Mouse (Mus musculus): ENCODE results near the gene Fam205a1. TPM values are rescaled to one million over a fixed set of nuclear protein-coding genes. Genes with fewer than 3 reads are reported as not detected.

The Fam205a1 gene
- polyA plus RNA-seq, 1 experiment: 0.03 TPM

Other genes with a start within 250 kb of the Fam205a1 start
- gene Gm10591, start 241.7 kb downstream of the Fam205a1 start, polyA plus RNA-seq (2012; rRNA removed): not detected in 2 replicates
- gene Gm2564, start 224.2 kb downstream of the Fam205a1 start, polyA plus RNA-seq (2012; rRNA removed): 1.9 and 2.4 TPM in 2 replicates
- gene Ccl27b, start 198.6 kb downstream of the Fam205a1 start, polyA plus RNA-seq (2012; rRNA removed): not detected in 2 replicates
- 0.29 and 0.44 TPM in 2 replicates for gene Il11ra2, start 192.0 kb downstream of the Fam205a1 start, polyA plus RNA-seq (2012; rRNA removed)
- 0.19 TPM in 1 of 2 replicates, not detected in the other for gene 4930578G10Rik, start 118.3 kb downstream of the Fam205a1 start, polyA plus RNA-seq (2012; rRNA removed)
- 2.2 and 2.4 TPM in 2 replicates for gene Ccl19, start 97.3 kb downstream of the Fam205a1 start, polyA plus RNA-seq (2012; rRNA removed)
- 115 and 130 TPM in 2 replicates for gene Ccl21a, start 79.9 kb downstream of the Fam205a1 start, polyA plus RNA-seq (2012; rRNA removed)
- not detected in 2 replicates for gene Gm12394, start 2.9 kb upstream of the Fam205a1 start, polyA plus RNA-seq (2012; rRNA removed)
- gene Fam205c, start 20.3 kb upstream of the Fam205a1 start, polyA plus RNA-seq (2012; rRNA removed): not detected in 2 replicates
- 4.0 and 4.7 TPM in 2 replicates for gene Phf24, start 62.8 kb upstream of the Fam205a1 start, polyA plus RNA-seq (2012; rRNA removed)
- gene Dnajb5, start 95.9 kb upstream of the Fam205a1 start, polyA plus RNA-seq (2012; rRNA removed): 26.1 and 46.1 TPM in 2 replicates
- not detected in 2 replicates for gene 1700022I11Rik, start 115.7 kb upstream of the Fam205a1 start, polyA plus RNA-seq (2012; rRNA removed)
- gene Vcp, start 146.6 kb upstream of the Fam205a1 start, polyA plus RNA-seq (2012; rRNA removed): 176 and 192 TPM in 2 replicates
- 9.5 and 11.6 TPM in 2 replicates for gene Fancg, start 156.6 kb upstream of the Fam205a1 start, polyA plus RNA-seq (2012; rRNA removed)
- 12.7 and 13.1 TPM in 2 replicates for gene Pigo, start 171.9 kb upstream of the Fam205a1 start, polyA plus RNA-seq (2012; rRNA removed)
- 72.2 and 94.8 TPM in 2 replicates for gene Stoml2, start 177.8 kb upstream of the Fam205a1 start, polyA plus RNA-seq (2012; rRNA removed)
- gene Fam214b, start 192.3 kb upstream of the Fam205a1 start, polyA plus RNA-seq (2012; rRNA removed): 15.7 and 24.8 TPM in 2 replicates
- 9.9 and 11.2 TPM in 2 replicates for gene Unc13b, start 205.1 kb upstream of the Fam205a1 start, polyA plus RNA-seq (2012; rRNA removed)